Mouse (Mus musculus) inflammation-experienced regulatory T-cells, adult 6 months (primary cell): Measurements from ENCODE around the gene Mapre3. TPM values are rescaled to one million over a fixed set of nuclear protein-coding genes. Genes with fewer than 3 reads are reported as not detected.

Experiments used
- polyA plus RNA-seq, 3 experiments: library from polyadenylated mRNA; unstranded; fragments of 100-300 nt; shearing (Covaris generic); gene quantifications; one replicate each; pipeline ENCODE4 v1.2.1; 2017

Gene Mapre3
- polyA plus RNA-seq, 3 experiments from 2014 or later, result 2.4 to 5.3 (median 4.0) TPM

Other genes starting within 250 kb of the Mapre3 start
- gene Kcnk3, start 226.5 kb upstream of the Mapre3 start, polyA plus RNA-seq, result under 1 TPM in 1 of 3 experiments, not detected in 2; 0.09 TPM
- 10 to 100 TPM; 13.9 to 16.4 (median 14.8) TPM for gene Slc35f6, start 166.7 kb upstream of the Mapre3 start, polyA plus RNA-seq
- gene Cenpa, start 147.9 kb upstream of the Mapre3 start, polyA plus RNA-seq, result 100 to 1,000 TPM in 1 of 3 experiments, 10 to 100 TPM in 2; 31.9 to 201 (median 58.8) TPM
- gene Dpysl5, start 103.1 kb upstream of the Mapre3 start, polyA plus RNA-seq, result 1 to 10 TPM in 1 of 3 experiments, under 1 TPM in 1, not detected in 1; 0.13 to 1.5 TPM
- gene Tmem214, start 53.4 kb downstream of the Mapre3 start, polyA plus RNA-seq, result 10 to 100 TPM; 23.3 to 26.9 (median 25.2) TPM
- gene Agbl5, start 74.1 kb downstream of the Mapre3 start, polyA plus RNA-seq, result 1 to 10 TPM; 2.7 to 7.0 (median 5.2) TPM
- gene Ost4, start 93.1 kb downstream of the Mapre3 start, polyA plus RNA-seq, result 100 to 1,000 TPM; 283 to 295 (median 294) TPM
- under 1 TPM in 1 of 3 experiments, not detected in 2; 0.84 TPM for gene Emilin1, start 98.8 kb downstream of the Mapre3 start, polyA plus RNA-seq
- gene Khk, start 106.8 kb downstream of the Mapre3 start, polyA plus RNA-seq, result 10 to 100 TPM; 10.8 to 26.3 (median 24.3) TPM
- gene Cgref1, start 130.9 kb downstream of the Mapre3 start, polyA plus RNA-seq, result not detected
- 10 to 100 TPM; 56.7 to 79.6 (median 69.0) TPM for gene Preb, start 145.7 kb downstream of the Mapre3 start, polyA plus RNA-seq
- gene Tcf23, start 154.0 kb downstream of the Mapre3 start, polyA plus RNA-seq, result not detected
- 10 to 100 TPM; 61.6 to 98.6 (median 81.7) TPM for gene Atraid, start 233.7 kb downstream of the Mapre3 start, polyA plus RNA-seq
- gene Slc5a6, start 234.3 kb downstream of the Mapre3 start, polyA plus RNA-seq, result 1 to 10 TPM; 4.9 to 7.0 (median 4.9) TPM
- 10 to 100 TPM in 1 of 3 experiments, 1 to 10 TPM in 2; 5.4 to 11.8 (median 7.8) TPM for gene Cad, start 240.1 kb downstream of the Mapre3 start, polyA plus RNA-seq